Mouse (Mus musculus): ENCODE measurements around the gene Megf8. TPM values are rescaled to one million over a fixed set of nuclear protein-coding genes. Genes with fewer than 3 reads are reported as not detected.
A peak's percentile ranks its signal among the peaks of the same experiment; 100 is the strongest.

Megf8 gene
- polyA plus RNA-seq, 1 experiment = 69.3 TPM

GRCm38 (mm10) chr7:25378181-25379100 lies 61.5 kb downstream of the Megf8 start:
- H3K4me3 ChIP-seq (ENCODE audit: insufficient read depth, low read length) = no peak overlapping the region
- H3K27ac ChIP-seq (ENCODE audit: insufficient read depth, low read length) = no peak overlapping the region
- no peak for TF ChIP-seq POLR2A (IDR thresholded peaks at IDR 0.05; ENCODE audit: extremely low read depth, insufficient read depth, low read length)
- no peak for TF ChIP-seq CTCF (IDR thresholded peaks at IDR 0.05; ENCODE audit: extremely low read depth, insufficient read depth, low read length)
- H3K4me1 ChIP-seq (ENCODE audit: control insufficient read depth, insufficient read depth, low read length) = peaks cover 3% of the 10 kb centered on the region; the same call in 1 of the 2 replicates

DNA sequence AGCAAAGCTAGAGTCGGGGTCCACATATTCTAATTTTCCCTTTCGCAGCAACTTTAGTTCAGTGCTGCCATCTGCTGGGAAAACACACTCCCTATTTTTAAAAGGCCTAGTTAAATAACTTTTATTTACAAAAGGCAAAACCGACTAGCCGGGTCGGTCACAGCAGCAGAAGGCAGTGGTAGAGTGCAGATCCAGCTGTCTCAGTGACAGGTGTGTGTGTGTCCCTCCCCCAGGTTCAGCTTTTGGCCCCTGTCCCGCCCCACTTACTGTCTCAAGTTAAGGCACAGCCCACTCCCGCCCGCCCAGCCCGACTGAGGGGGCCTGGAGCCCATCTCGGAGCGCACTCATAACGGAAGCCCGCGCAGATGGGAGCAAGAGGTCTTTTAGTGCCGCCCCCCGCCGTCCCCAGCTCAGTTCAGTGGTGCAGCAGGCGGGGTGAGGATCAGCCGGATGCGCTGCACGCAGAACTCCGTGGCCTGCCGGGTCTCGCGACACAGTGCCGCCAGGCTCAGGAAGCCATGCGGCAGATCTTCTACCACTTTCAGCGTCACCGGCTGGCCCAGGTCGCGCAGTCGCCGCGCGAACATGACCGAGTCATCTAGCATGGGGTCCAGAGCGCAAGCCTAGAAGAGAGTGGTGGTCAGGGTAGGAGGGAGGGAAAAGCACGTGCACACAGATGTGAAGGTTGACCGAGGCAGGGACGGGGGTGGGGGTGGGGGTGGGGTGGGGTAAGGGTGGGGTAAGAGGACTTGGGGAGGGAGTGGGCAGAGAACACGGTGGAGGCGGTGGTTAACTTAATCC lies 62.8 kb downstream of the Megf8 start:
- TF ChIP-seq POLR2A (IDR thresholded peaks at IDR 0.05; ENCODE audit: extremely low read depth, insufficient read depth, low read length) (no peak), CTCF (IDR thresholded peaks at IDR 0.05; ENCODE audit: extremely low read depth, insufficient read depth, low read length) (0 out of 2 replicates have a peak, but pooled peaks have one; percentile 27)
- peaks cover 3% of the 10 kb centered on the region; the same call in 1 of the 2 replicates for H3K4me1 ChIP-seq (ENCODE audit: control insufficient read depth, insufficient read depth, low read length)
- H3K27ac ChIP-seq (ENCODE audit: insufficient read depth, low read length) = no peak overlapping the region
- peak overlapping the region; percentile 31; the same call in 1 of the 2 replicates for H3K4me3 ChIP-seq (ENCODE audit: insufficient read depth, low read length)

DNA sequence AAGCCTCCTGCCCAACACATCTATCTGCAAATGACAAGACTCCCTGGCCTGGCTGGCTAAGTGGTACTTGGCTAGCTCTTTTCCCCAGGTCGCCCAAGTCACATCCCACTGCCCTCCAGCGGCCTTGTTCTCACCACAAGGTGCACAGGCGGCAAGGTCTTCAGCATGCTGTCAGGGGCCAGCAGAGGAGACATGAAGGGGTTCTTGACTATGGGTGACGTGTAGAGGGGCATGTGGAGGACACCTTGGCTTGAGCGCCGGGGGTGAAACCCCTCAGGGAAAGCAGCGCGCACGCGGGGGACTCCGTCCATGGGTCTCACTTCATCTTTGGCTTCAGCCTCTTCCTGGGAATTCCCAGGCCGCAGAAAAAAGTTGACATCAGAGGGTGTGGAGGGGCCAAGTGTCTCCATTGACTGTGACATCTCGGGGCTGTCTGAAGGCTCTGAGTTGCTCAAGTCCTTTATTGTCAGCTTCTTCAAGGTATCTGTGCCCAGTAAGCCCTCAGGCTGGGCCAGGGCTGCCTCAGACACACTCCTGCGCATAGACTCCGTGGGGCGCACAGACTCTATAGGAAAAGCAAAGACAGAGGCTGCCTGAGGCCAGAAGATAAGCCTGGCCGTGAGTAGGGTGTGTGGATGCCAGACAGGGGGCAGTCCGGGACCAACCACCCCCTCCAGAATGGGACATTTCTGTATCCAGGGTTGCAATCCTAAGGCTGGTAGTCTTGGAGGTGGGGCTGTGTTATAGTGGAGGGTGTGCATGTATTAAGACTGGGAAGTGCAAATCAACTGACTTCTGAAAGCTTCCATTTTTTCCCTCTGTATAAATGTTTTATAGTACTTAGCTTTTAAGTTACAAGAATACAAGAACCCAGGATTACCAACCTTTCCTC lies 63.7 kb downstream of the Megf8 start:
- no peak overlapping the region for H3K27ac ChIP-seq (ENCODE audit: insufficient read depth, low read length)
- H3K4me3 ChIP-seq (ENCODE audit: insufficient read depth, low read length) = no peak overlapping the region; the same call in 1 of the 2 replicates
- H3K4me1 ChIP-seq (ENCODE audit: control insufficient read depth, insufficient read depth, low read length) = peaks cover 3% of the 10 kb centered on the region; the same call in 1 of the 2 replicates
- TF ChIP-seq CTCF (IDR thresholded peaks at IDR 0.05; ENCODE audit: extremely low read depth, insufficient read depth, low read length) (no peak), POLR2A (IDR thresholded peaks at IDR 0.05; ENCODE audit: extremely low read depth, insufficient read depth, low read length) (no peak)

DNA sequence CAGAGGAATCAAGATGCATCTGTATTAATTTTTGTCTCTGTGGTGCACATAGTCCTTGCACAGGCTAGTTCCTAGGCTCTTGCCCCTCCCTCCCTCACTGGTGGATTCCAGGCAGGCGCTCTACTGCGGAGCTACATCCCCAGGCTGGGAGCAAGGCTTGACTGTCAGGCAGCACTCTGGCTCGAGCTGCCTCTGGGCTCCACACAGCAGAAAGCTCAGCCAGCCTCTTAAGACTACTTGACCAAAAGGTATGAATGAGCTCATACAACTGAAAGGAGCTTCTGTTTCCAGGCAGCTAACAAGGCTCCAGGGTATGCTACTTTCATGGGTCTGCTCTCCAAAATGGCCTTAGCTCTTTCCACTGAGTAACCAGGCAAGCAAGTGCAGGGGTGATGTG lies 64.3 kb downstream of the Megf8 start:
- Histone ChIP-seq H3K27ac (ENCODE audit: insufficient read depth, low read length) (no peak overlapping the region), H3K4me3 (ENCODE audit: insufficient read depth, low read length) (no peak overlapping the region), H3K4me1 (ENCODE audit: control insufficient read depth, insufficient read depth, low read length) (peaks cover 3% of the 10 kb centered on the region; the same call in 1 of the 2 replicates)
- TF ChIP-seq CTCF (IDR thresholded peaks at IDR 0.05; ENCODE audit: extremely low read depth, insufficient read depth, low read length) (no peak), POLR2A (IDR thresholded peaks at IDR 0.05; ENCODE audit: extremely low read depth, insufficient read depth, low read length) (no peak)

- Histone ChIP-seq H3K4me3 (ENCODE audit: insufficient read depth, low read length) (no peak overlapping the region), H3K27ac (ENCODE audit: insufficient read depth, low read length) (no peak overlapping the region), H3K4me1 (ENCODE audit: control insufficient read depth, insufficient read depth, low read length) (peaks cover 3% of the 10 kb centered on the region; the same call in 1 of the 2 replicates)
- no peak for TF ChIP-seq CTCF (IDR thresholded peaks at IDR 0.05; ENCODE audit: extremely low read depth, insufficient read depth, low read length)
- no peak for TF ChIP-seq POLR2A (IDR thresholded peaks at IDR 0.05; ENCODE audit: extremely low read depth, insufficient read depth, low read length)
Observed at GRCm38 (mm10) chr7:25382541-25382940, 65.6 kb downstream of the Megf8 start.

- Histone ChIP-seq H3K4me1 (ENCODE audit: control insufficient read depth, insufficient read depth, low read length) (peaks cover 3% of the 10 kb centered on the region; the same call in 1 of the 2 replicates), H3K27ac (ENCODE audit: insufficient read depth, low read length) (no peak overlapping the region)
- TF ChIP-seq CTCF (IDR thresholded peaks at IDR 0.05; ENCODE audit: extremely low read depth, insufficient read depth, low read length) (no peak), POLR2A (IDR thresholded peaks at IDR 0.05; ENCODE audit: extremely low read depth, insufficient read depth, low read length) (no peak)
Observed at GRCm38 (mm10) chr7:25383385-25383784, 66.4 kb downstream of the Megf8 start.

DNA sequence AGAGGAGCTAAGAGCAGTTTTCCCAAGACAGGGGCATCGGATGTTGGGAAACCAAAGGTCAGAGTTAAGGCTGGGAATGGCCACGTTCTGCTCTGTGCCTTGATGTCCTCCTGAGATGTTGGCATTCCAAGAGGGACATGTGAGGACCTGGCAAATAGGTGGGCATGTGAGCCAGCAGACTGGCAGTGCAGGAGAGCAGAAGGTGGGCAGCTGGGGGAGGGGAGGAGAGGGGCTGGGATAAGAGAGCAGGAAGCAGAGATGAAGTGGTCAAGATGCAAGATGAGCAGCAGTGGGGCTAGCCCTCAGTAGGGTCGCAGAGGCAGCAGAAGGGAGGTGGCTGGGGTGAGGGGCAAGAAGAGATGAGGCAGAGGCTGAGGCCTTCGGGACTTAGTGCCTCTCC lies 66.9 kb downstream of the Megf8 start:
- no peak for TF ChIP-seq CTCF (IDR thresholded peaks at IDR 0.05; ENCODE audit: extremely low read depth, insufficient read depth, low read length)
- no peak for TF ChIP-seq POLR2A (IDR thresholded peaks at IDR 0.05; ENCODE audit: extremely low read depth, insufficient read depth, low read length)
- Histone ChIP-seq H3K4me3 (ENCODE audit: insufficient read depth, low read length) (no peak overlapping the region), H3K4me1 (ENCODE audit: control insufficient read depth, insufficient read depth, low read length) (peaks cover 3% of the 10 kb centered on the region; the same call in 1 of the 2 replicates), H3K27ac (ENCODE audit: insufficient read depth, low read length) (no peak overlapping the region)

More at GRCm38 (mm10) chr7:25383385-25383784, 66.4 kb downstream of the Megf8 start:
- H3K4me3 ChIP-seq (ENCODE audit: insufficient read depth, low read length) = no peak overlapping the region

DNA sequence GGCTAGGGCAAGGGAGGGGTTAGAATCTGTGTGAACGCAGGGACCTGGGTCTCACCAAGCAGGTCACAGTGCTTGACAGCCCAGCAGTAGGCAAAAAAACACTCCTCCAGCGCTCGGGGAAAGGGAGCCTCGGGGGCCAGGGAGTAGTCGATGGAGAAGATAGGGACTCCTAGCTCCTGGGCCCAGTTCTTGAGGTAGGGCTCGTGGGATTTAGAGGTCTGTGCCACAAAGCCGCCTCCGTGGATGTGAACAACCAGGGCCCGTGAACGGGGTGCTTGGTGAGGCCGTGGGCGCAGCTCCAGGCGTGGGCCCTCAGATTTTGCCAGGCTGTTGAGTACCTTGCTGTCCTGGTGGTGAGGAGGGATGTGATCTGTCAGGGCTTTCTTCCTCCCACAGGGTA lies 67.4 kb downstream of the Megf8 start:
- H3K4me1 ChIP-seq (ENCODE audit: control insufficient read depth, insufficient read depth, low read length) = peaks cover under 1% of the 10 kb centered on the region; the same call in 1 of the 2 replicates
- no peak overlapping the region for H3K4me3 ChIP-seq (ENCODE audit: insufficient read depth, low read length)
- H3K27ac ChIP-seq (ENCODE audit: insufficient read depth, low read length) = no peak overlapping the region
- TF ChIP-seq POLR2A (IDR thresholded peaks at IDR 0.05; ENCODE audit: extremely low read depth, insufficient read depth, low read length) (no peak), CTCF (IDR thresholded peaks at IDR 0.05; ENCODE audit: extremely low read depth, insufficient read depth, low read length) (no peak)
